Mouse (Mus musculus): ENCODE measurements around the gene Mall. TPM values are rescaled to one million over a fixed set of nuclear protein-coding genes. Genes with fewer than 3 reads are reported as not detected.

Mall gene
- polyA plus RNA-seq, 1 experiment from 2014 or later: not detected

DNA sequence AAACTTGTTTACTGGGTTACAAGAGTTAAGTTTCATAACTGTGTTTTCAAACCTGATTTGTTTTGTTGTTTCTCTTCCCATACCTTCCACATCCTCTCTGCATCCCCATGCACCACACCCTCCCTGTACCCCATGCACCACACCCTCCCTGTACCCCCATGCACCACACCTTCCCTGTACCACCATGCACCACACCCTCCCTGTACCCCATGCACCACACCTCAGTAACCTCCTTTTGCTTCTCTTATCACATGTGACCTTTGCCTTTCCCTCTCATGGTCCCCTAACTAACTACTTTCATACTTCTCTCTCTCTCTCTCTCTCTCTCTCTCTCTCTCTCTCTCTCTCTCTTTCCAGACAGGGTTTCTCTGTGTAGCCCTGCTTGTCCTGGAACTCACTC, 62.7 kb downstream of the Mall start:
- H3K4me1 ChIP-seq: no peaks in the 10 kb centered on the region
- no peak for ATAC-seq
- no peaks in the 10 kb centered on the region for H3K36me3 ChIP-seq
- no peaks in the 10 kb centered on the region for H3K9me3 ChIP-seq (replicated peaks)
- no peak overlapping the region for H3K27ac ChIP-seq
- peaks cover 3% of the 10 kb centered on the region; the same call in 1 of the 2 replicates for H3K27me3 ChIP-seq (replicated peaks)
- no peak overlapping the region for H3K9ac ChIP-seq
- no peak overlapping the region for H3K4me3 ChIP-seq
- no peak overlapping the region for H3K4me2 ChIP-seq

DNA sequence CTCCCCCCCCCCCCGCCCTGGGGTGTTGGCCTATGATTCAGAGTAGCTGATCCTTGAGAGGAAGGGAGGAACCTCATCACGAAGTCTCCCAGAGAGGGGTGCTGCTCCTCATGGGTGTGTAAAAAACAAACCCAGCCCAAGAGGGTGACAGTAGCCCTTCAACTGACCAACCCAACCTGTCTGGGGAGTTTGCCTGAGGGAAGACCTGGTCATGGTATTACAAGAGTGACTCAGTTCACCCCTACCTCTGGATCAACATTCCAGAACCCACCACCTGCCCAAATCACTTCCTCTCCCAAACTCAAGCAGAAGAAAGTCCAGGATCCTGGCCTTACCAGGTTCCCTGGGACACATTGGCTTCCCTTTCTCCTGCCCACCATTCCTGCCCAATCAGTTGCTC, 67.0 kb downstream of the Mall start:
- Histone ChIP-seq H3K9me3 (replicated peaks) (no peaks in the 10 kb centered on the region), H3K4me2 (no peak overlapping the region), H3K9ac (no peak overlapping the region), H3K36me3 (no peaks in the 10 kb centered on the region), H3K27ac (no peak overlapping the region), H3K4me3 (no peak overlapping the region), H3K4me1 (no peaks in the 10 kb centered on the region), H3K27me3 (replicated peaks) (peaks cover 18% of the 10 kb centered on the region)
- 25% methylated on average over 2 of the region's 2 CpGs for WGBS (ENCODE audit: insufficient replicate concordance)
- ATAC-seq: no peak

DNA sequence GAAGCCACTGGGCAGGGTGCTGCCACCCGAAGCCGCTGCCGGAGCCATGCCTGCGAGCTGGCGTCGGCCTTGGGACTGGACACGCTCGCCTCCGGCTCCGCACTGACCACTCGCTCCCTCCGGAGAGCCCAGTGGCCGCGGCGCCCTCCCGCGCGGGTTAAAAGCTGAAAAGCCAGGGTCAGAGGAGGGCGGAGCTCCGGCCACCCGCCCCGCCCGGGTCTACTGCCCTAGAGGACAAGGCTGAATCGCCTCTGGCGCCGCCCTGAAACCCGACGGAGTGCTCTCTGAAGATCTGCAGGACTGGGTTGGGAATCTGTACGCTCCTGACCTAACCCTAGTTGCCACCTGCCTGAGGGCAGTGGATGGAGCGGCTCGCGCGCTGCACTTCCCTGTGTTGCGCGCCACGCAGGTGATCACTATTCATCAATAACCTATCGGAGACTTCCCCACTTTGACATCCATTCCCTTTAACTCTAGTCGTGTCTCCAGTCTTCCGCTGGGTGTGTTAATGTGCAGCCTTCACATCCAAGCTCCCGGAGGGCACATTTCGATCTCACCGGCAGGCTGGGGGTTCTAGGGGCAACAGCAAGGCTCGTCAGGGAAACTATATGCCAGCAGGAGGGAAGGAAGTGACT, 73.5 kb downstream of the Mall start, which contains the start of gene Mal:
Gene Mal, minus strand, starts transcription at position 610 of the 635 bp plus-strand sequence.
- H3K36me3 ChIP-seq: no peaks in the 10 kb centered on the region
- ATAC-seq: no peak
- 2% methylated on average over 43 of the region's 43 CpGs for WGBS (ENCODE audit: insufficient replicate concordance)
- H3K9ac ChIP-seq: no peak within 1 kb of the TSS
- peak within 1 kb of the TSS; percentile 29 for H3K4me3 ChIP-seq
- no peaks in the 10 kb centered on the region for H3K9me3 ChIP-seq (replicated peaks)
- no peak within 1 kb of the TSS for H3K27ac ChIP-seq
- peak within 1 kb of the TSS; percentile 54 for H3K4me2 ChIP-seq
- 0 out of 2 replicates have a peak, but pooled peaks cover 6% of the 10 kb centered on the region for H3K4me1 ChIP-seq
- H3K27me3 ChIP-seq (replicated peaks): peaks cover 81% of the 10 kb centered on the region

DNA sequence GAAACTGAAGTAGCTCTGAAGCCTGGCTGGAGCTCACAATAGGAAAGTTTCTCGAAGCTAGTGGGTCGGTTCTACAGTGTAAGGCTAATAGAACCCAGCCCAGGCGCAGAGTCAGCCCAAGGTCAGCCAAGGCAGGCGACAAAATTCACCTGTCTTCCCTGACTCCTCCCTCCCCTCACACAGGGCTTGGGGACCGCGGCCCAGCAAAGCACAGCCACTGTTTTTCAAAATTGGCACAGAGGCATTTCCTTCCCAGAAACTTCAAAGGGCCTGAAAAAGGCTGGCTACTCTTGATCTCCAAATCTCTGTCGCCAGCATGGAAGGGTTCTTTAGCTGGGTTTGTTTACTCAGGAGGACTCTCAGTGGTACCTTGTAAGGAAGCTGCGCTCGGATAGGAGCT, 74.3 kb downstream of the Mall start:
- no peak overlapping the region for H3K4me2 ChIP-seq
- 5% methylated on average over 9 of the region's 9 CpGs for WGBS (ENCODE audit: insufficient replicate concordance)
- peaks cover 82% of the 10 kb centered on the region for H3K27me3 ChIP-seq (replicated peaks)

DNA sequence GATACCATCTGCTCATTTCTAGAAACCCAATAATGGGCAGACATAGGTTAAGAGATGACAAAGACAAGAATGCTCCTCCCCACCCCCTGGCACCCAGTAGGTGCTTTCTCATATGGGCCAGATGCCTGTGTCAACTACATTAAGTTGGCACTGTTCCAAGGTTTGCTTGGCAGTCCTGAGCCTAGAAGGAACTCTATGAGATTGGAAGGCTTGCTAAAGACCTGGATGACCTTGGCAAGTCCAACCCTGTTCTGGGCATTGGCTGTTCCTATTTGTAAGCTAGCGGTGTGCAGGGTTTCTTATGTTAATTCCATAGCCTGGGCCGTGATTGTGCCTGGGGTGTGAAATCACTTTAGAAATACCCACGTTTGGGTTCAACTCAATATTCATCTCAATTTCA, 74.9 kb downstream of the Mall start:
- Histone ChIP-seq H3K4me2 (no peak overlapping the region), H3K4me3 (no peak overlapping the region), H3K27ac (no peak overlapping the region), H3K4me1 (0 out of 2 replicates have a peak, but pooled peaks cover 6% of the 10 kb centered on the region), H3K9ac (no peak overlapping the region), H3K9me3 (replicated peaks) (no peaks in the 10 kb centered on the region), H3K27me3 (replicated peaks) (peaks cover 86% of the 10 kb centered on the region), H3K36me3 (no peaks in the 10 kb centered on the region)
- WGBS (ENCODE audit: insufficient replicate concordance): 55% methylated on average over 3 of the region's 3 CpGs
- no peak for ATAC-seq

More for the DNA sequence above, 74.3 kb downstream of the Mall start:
- Histone ChIP-seq H3K4me3 (no peak overlapping the region), H3K4me1 (0 out of 2 replicates have a peak, but pooled peaks cover 6% of the 10 kb centered on the region), H3K9ac (no peak overlapping the region), H3K36me3 (no peaks in the 10 kb centered on the region), H3K27ac (no peak overlapping the region), H3K9me3 (replicated peaks) (no peaks in the 10 kb centered on the region)
- no peak for ATAC-seq

Other genes with a start within 250 kb of the Mall start
- 0.70 and 0.72 TPM in 2 replicates for gene Kcnip3, start 207.8 kb downstream of the Mall start, polyA plus RNA-seq (2016; fragmentation: Nextera tagmentation; extraction: Ambion mirVana)
- not detected in 2 replicates for gene Prom2, start 188.5 kb downstream of the Mall start, polyA plus RNA-seq (2016; fragmentation: Nextera tagmentation; extraction: Ambion mirVana)
- gene Zfp661, start 142.8 kb downstream of the Mall start, polyA plus RNA-seq (2016; fragmentation: Nextera tagmentation; extraction: Ambion mirVana): 1.8 and 2.0 TPM in 2 replicates
- gene Mrps5, start 142.7 kb downstream of the Mall start, polyA plus RNA-seq (2016; fragmentation: Nextera tagmentation; extraction: Ambion mirVana): 132 and 134 TPM in 2 replicates
- gene Mal, start 73.2 kb downstream of the Mall start, polyA plus RNA-seq (2016; fragmentation: Nextera tagmentation; extraction: Ambion mirVana): not detected in 2 replicates
- 10.8 and 11.2 TPM in 2 replicates for gene Nphp1, start 59.0 kb upstream of the Mall start, polyA plus RNA-seq (2016; fragmentation: Nextera tagmentation; extraction: Ambion mirVana)
- gene Mtln, start 62.6 kb upstream of the Mall start, polyA plus RNA-seq (2016; fragmentation: Nextera tagmentation; extraction: Ambion mirVana): 28.6 and 31.1 TPM in 2 replicates
- gene Bub1, start 101.9 kb upstream of the Mall start, polyA plus RNA-seq (2016; fragmentation: Nextera tagmentation; extraction: Ambion mirVana): 53.1 and 55.3 TPM in 2 replicates
- gene Acoxl, start 108.9 kb upstream of the Mall start, polyA plus RNA-seq (2016; fragmentation: Nextera tagmentation; extraction: Ambion mirVana): 0.10 TPM in 1 of 2 replicates, not detected in the other

All from liver, embryonic 12.5 days (tissue).